Comparison of ENCODE assay signal across 24 mouse cellular contexts in the genomic region with DNA sequence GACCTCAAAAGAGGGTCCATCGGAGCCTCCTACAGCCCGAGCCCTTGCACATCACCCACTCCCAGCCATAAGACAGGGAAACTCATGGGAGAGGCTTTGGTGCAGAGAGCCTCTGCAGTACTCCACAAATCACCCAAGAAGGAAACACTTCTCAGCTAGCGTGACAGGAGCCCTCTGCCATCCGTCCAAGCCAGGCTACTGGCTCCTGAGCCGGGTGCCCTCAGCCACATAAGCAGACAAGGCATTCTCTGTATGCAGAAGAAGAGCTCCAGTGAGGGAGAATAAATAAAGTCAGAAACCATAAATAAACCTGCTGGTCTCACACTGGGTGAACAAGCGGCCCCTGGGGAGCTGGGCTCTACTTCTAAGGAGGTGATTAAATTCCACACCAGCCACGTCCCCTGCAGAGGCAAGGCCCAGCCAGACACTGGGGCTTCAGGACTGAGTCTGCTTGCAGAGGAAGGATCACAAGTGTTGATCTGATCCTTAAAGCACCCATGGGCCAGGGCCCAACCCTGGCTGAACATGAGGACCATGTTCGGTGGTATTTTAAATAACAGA.
DNase-seq lines count a peak whose midpoint lies in the region; ATAC-seq and TF ChIP-seq lines count a peak whose summit lies in the region.
"Had no signal": no experiment of that assay in that cellular context is flagged by ENCODE, and none has a peak within 500 bp of the region (broad histone marks: within the 10 kb centered on the region; RNA-seq: fewer than 3 reads in every experiment).

No protein-coding gene starts in this region.

- no peaks in the 10 kb centered on the region for H3K9me3 ChIP-seq in hindbrain, postnatal 0 days (ENCODE audit: low read length)
- no peaks in the 10 kb centered on the region for H3K9me3 ChIP-seq in hindbrain, embryonic 11.5 days (ENCODE audit: control insufficient read depth, low read length)
- no peaks in the 10 kb centered on the region for H3K9me3 ChIP-seq in neural tube, embryonic 13.5 days
- H3K9me3 ChIP-seq: embryonic facial prominence, embryonic 13.5 days; forebrain, embryonic 10.5 days; forebrain, embryonic 13.5 days; intestine, embryonic 15.5 days had no signal

- no peaks in the 10 kb centered on the region for H3K27me3 ChIP-seq in hindbrain, postnatal 0 days (ENCODE audit: insufficient read depth, low read length)
- H3K27me3 ChIP-seq in hindbrain, embryonic 11.5 days (ENCODE audit: control insufficient read depth, insufficient read depth, low read length) = no peaks in the 10 kb centered on the region
- H3K27me3 ChIP-seq in neural tube, embryonic 13.5 days = peaks cover 14% of the 10 kb centered on the region
- H3K27me3 ChIP-seq: CH12.LX; forebrain, embryonic 13.5 days; intestine, embryonic 15.5 days had no signal

- H3K27ac ChIP-seq in hindbrain, postnatal 0 days = no peak overlapping the region
- no peak overlapping the region for H3K27ac ChIP-seq in hindbrain, embryonic 11.5 days (ENCODE audit: low read depth, low read length)
- no peak overlapping the region for H3K27ac ChIP-seq in neural tube, embryonic 13.5 days (replicated peaks)
- H3K27ac ChIP-seq: embryonic facial prominence, embryonic 13.5 days; forebrain, embryonic 10.5 days; forebrain, embryonic 13.5 days; hindbrain, embryonic 14.5 days; intestine, embryonic 15.5 days had no signal

- no peak overlapping the region for H3K4me2 ChIP-seq in hindbrain, postnatal 0 days (ENCODE audit: low read depth, low read length)
- no peak overlapping the region for H3K4me2 ChIP-seq in hindbrain, embryonic 11.5 days (replicated peaks; ENCODE audit: low read depth, low read length)
- H3K4me2 ChIP-seq in neural tube, embryonic 13.5 days = no peak overlapping the region
- H3K4me2 ChIP-seq: embryonic facial prominence, embryonic 13.5 days; forebrain, embryonic 13.5 days; heart, embryonic 11.5 days; hindbrain, embryonic 14.5 days; intestine, embryonic 15.5 days had no signal

- H3K4me1 ChIP-seq in hindbrain, postnatal 0 days (ENCODE audit: insufficient read depth, low read length) = no peaks in the 10 kb centered on the region
- no peaks in the 10 kb centered on the region for H3K4me1 ChIP-seq in hindbrain, embryonic 11.5 days (replicated peaks; ENCODE audit: control insufficient read depth, insufficient read depth, low read length)
- peaks cover 19% of the 10 kb centered on the region for H3K4me1 ChIP-seq in neural tube, embryonic 13.5 days (replicated peaks)
- H3K4me1 ChIP-seq: embryonic facial prominence, embryonic 13.5 days; forebrain, embryonic 10.5 days; intestine, embryonic 15.5 days had no signal

- no peak for TF ChIP-seq CTCF in hindbrain, postnatal 0 days (IDR thresholded peaks at IDR 0.05; ENCODE audit: low read depth)

- intact Hi-C loops in gastrocnemius, postnatal 36 days (cut with DNase I) = loop anchor here (10.0 kb wide), 1 partner anchor 720 kb away; no protein-coding TSS in a partner anchor

- H3K9ac ChIP-seq in hindbrain, postnatal 0 days (replicated peaks; ENCODE audit: low read length) = no peak overlapping the region
- H3K9ac ChIP-seq in hindbrain, embryonic 11.5 days (ENCODE audit: low read depth, low read length) = no peak overlapping the region
- no peak overlapping the region for H3K9ac ChIP-seq in neural tube, embryonic 13.5 days
- H3K9ac ChIP-seq: embryonic facial prominence, embryonic 13.5 days; forebrain, embryonic 13.5 days; hindbrain, embryonic 14.5 days; intestine, embryonic 15.5 days had no signal

- H3K4me3 ChIP-seq in hindbrain, postnatal 0 days (ENCODE audit: low read length) = no peak overlapping the region
- no peak overlapping the region for H3K4me3 ChIP-seq in hindbrain, embryonic 11.5 days (ENCODE audit: low read depth, low read length)
- no peak overlapping the region for H3K4me3 ChIP-seq in neural tube, embryonic 13.5 days
- H3K4me3 ChIP-seq: embryonic facial prominence, embryonic 13.5 days; forebrain, embryonic 10.5 days; forebrain, embryonic 13.5 days; intestine, embryonic 15.5 days had no signal

- DNase-seq in gastrocnemius, adult 18-20 months (ENCODE audit: low spot score) = peak; percentile 9
- no peak for DNase-seq in gastrocnemius, postnatal 36 days
- DNase-seq in hindbrain, postnatal 0 days (ENCODE audit: low spot score) = peak; percentile 14
- no peak for DNase-seq in hindbrain, embryonic 11.5 days (ENCODE audit: low spot score)
- peak; percentile 18 for DNase-seq in skeletal muscle tissue, adult 2 months (ENCODE audit: low read depth, low spot score)
- no peak for DNase-seq in spleen, postnatal 4 days (ENCODE audit: low spot score in 2 of 2)
- DNase-seq: adrenal gland, adult 2 months; adrenal gland, postnatal 14 days; B cell, adult 2 months; cerebellum, adult 11 months; cerebellum, adult 2 months; cerebellum, adult 9-11 months; cerebellum, postnatal 25 days; heart, adult 11 months had no signal

- no peak for ATAC-seq in hindbrain, postnatal 0 days
- ATAC-seq in hindbrain, embryonic 11.5 days (ENCODE audit: low FRiP score) = no peak
- ATAC-seq in neural tube, embryonic 13.5 days (ENCODE audit: low read depth) = peak; percentile 60; the same call in 1 of the 2 replicates
- ATAC-seq: forebrain, embryonic 13.5 days; forebrain, embryonic 16.5 days; intestine, embryonic 15.5 days had no signal

- 39% methylated on average over 8 of the region's 8 CpGs for WGBS in hindbrain, postnatal 0 days
- 47% methylated on average over 8 of the region's 8 CpGs for WGBS in hindbrain, embryonic 11.5 days
- WGBS in neural tube, embryonic 13.5 days = 22% methylated on average over 8 of the region's 8 CpGs

- H3K36me3 ChIP-seq in hindbrain, postnatal 0 days (ENCODE audit: insufficient read depth, low read length) = no peaks in the 10 kb centered on the region
- H3K36me3 ChIP-seq in hindbrain, embryonic 11.5 days (ENCODE audit: control insufficient read depth, insufficient read depth, low read length) = no peaks in the 10 kb centered on the region
- no peaks in the 10 kb centered on the region for H3K36me3 ChIP-seq in neural tube, embryonic 13.5 days
- H3K36me3 ChIP-seq: embryonic facial prominence, embryonic 13.5 days; forebrain, embryonic 10.5 days; G1E; intestine, embryonic 15.5 days had no signal

Comparison
In these comparisons a context has a peak if more than half of its experiments do, and no peak if none do; other contexts are left out.
1. DNase-seq: peak in gastrocnemius, adult 18-20 months (single experiment), hindbrain, postnatal 0 days (single experiment) and skeletal muscle tissue, adult 2 months (single experiment); none in gastrocnemius, postnatal 36 days (0 of 2), hindbrain, embryonic 11.5 days (single experiment) and spleen, postnatal 4 days (0 of 2).